Mouse (Mus musculus) hindbrain, embryonic 11.5 days (tissue): ENCODE measurements at regions not wholly inside any gene's neighbourhood (a gene's known extent, or its start where the extent isn't known, plus 50 kb on each side); places are given as distances from the start of the nearest gene placed in this dataset.

ENCODE experiments used
- ATAC-seq: fragments of 200-750 bp; cut with Nextera tagmentation; 2 replicates; pipeline ENCODE4 v1.8.0; 2017; ENCODE audit warnings: mild to moderate bottlenecking, moderate TSS enrichment, moderate library complexity; ENCODE audit not compliant: low FRiP score
- DNase-seq: peaks from one replicate; pipeline ENCODE4 v3.0.0-alpha.2; 2015; ENCODE audit warnings: low spot score
- H3K27ac ChIP-seq: fragments of 300-500 bp; sonication (generic); 2 replicates; pipeline ENCODE4 v1.5.1; 2014; ENCODE audit warnings: mild to moderate bottlenecking, low read depth, low read length
- H3K27me3 ChIP-seq: fragments of 300-500 bp; sonication (generic); 2 replicates; pipeline ENCODE4 v1.6.1; 2014; ENCODE audit warnings: mild to moderate bottlenecking, low read length, moderate library complexity, mixed read lengths; ENCODE audit not compliant: control insufficient read depth, insufficient read depth
- H3K36me3 ChIP-seq: fragments of 300-500 bp; sonication (generic); 2 replicates; pipeline ENCODE4 v1.6.1; 2014; ENCODE audit warnings: mild to moderate bottlenecking, low read length, moderate library complexity, mixed read lengths; ENCODE audit not compliant: control insufficient read depth, insufficient read depth
- H3K4me1 ChIP-seq: fragments of 300-500 bp; sonication (generic); replicated peaks from 2 replicates; pipeline ENCODE4 v1.6.1; 2014; ENCODE audit warnings: low read length, mixed read lengths; ENCODE audit not compliant: control insufficient read depth, insufficient read depth
- H3K4me2 ChIP-seq: fragments of 300-500 bp; sonication (generic); replicated peaks from 2 replicates; pipeline ENCODE4 v1.6.1; 2014; ENCODE audit warnings: mild to moderate bottlenecking, low read depth, low read length
- H3K4me3 ChIP-seq: fragments of 300-500 bp; sonication (generic); 2 replicates; pipeline ENCODE4 v1.5.1; 2014; ENCODE audit warnings: low read depth, low read length
- H3K9ac ChIP-seq: fragments of 300-500 bp; sonication (generic); 2 replicates; pipeline ENCODE4 v1.6.1; 2014; ENCODE audit warnings: low read depth, low read length
- H3K9me3 ChIP-seq: fragments of 300-500 bp; sonication (generic); 2 replicates; pipeline ENCODE4 v1.6.1; 2016; ENCODE audit warnings: low read length; ENCODE audit not compliant: control insufficient read depth
- WGBS: fragments of 180-500 bp; shearing (Covaris S2); extraction: QIAGEN DNeasy Blood & Tissue Kit; methylation state at CpG from one replicate; pipeline ENCODE4 v1.1.7; 2014; 5-methylcytosine and 5-hydroxymethylcytosine counted together

- H3K4me1 ChIP-seq = no peaks in the 10 kb centered on the region
- no peaks in the 10 kb centered on the region for H3K36me3 ChIP-seq
- no peak overlapping the region for H3K27ac ChIP-seq
- no peaks in the 10 kb centered on the region for H3K27me3 ChIP-seq
- 95% methylated on average over 8 of the region's 8 CpGs for WGBS
- no peak overlapping the region for H3K4me3 ChIP-seq
- no peak overlapping the region for H3K4me2 ChIP-seq
- H3K9me3 ChIP-seq = no peaks in the 10 kb centered on the region
- ATAC-seq (no peak), DNase-seq (no peak)
- H3K9ac ChIP-seq = no peak overlapping the region
These were observed 67.8 kb upstream of the Cpsf6 start for GRCm38 (mm10) chr10:117447626-117448025.

GRCm38 (mm10) chr10:117447206-117447605 lies 67.4 kb upstream of the Cpsf6 start:
- WGBS = 73% methylated on average over 8 of the region's 8 CpGs
- no peaks in the 10 kb centered on the region for H3K9me3 ChIP-seq
- H3K4me3 ChIP-seq = no peak overlapping the region
- no peaks in the 10 kb centered on the region for H3K4me1 ChIP-seq
- H3K27me3 ChIP-seq = no peaks in the 10 kb centered on the region
- H3K4me2 ChIP-seq = no peak overlapping the region
- no peaks in the 10 kb centered on the region for H3K36me3 ChIP-seq
- no peak overlapping the region for H3K9ac ChIP-seq
- DNase-seq = no peak
- ATAC-seq = no peak
- H3K27ac ChIP-seq = no peak overlapping the region

- no peak overlapping the region for H3K27ac ChIP-seq
- H3K36me3 ChIP-seq = no peaks in the 10 kb centered on the region
- DNase-seq (no peak), ATAC-seq (no peak)
- H3K4me3 ChIP-seq = no peak overlapping the region
- H3K27me3 ChIP-seq = no peaks in the 10 kb centered on the region
- no peak overlapping the region for H3K9ac ChIP-seq
- WGBS = 88% methylated on average over 7 of the region's 7 CpGs
- no peaks in the 10 kb centered on the region for H3K4me1 ChIP-seq
- H3K4me2 ChIP-seq = no peak overlapping the region
- H3K9me3 ChIP-seq = no peaks in the 10 kb centered on the region
These were observed 67.0 kb upstream of the Cpsf6 start for GRCm38 (mm10) chr10:117446776-117447175.

- Histone ChIP-seq H3K9me3 (no peaks in the 10 kb centered on the region), H3K36me3 (no peaks in the 10 kb centered on the region), H3K4me1 (no peaks in the 10 kb centered on the region), H3K27ac (no peak overlapping the region), H3K9ac (no peak overlapping the region), H3K27me3 (no peaks in the 10 kb centered on the region), H3K4me2 (no peak overlapping the region), H3K4me3 (no peak overlapping the region)
- ATAC-seq (no peak), DNase-seq (no peak)
- 92% methylated on average over 15 of the region's 15 CpGs for WGBS
These were observed 66.1 kb upstream of the Cpsf6 start for GRCm38 (mm10) chr10:117445801-117446490.

- DNase-seq (no peak), ATAC-seq (no peak)
- no peak overlapping the region for H3K4me2 ChIP-seq
- no peaks in the 10 kb centered on the region for H3K27me3 ChIP-seq
- H3K9me3 ChIP-seq = no peaks in the 10 kb centered on the region
- no peak overlapping the region for H3K9ac ChIP-seq
- H3K27ac ChIP-seq = no peak overlapping the region
- H3K4me3 ChIP-seq = no peak overlapping the region
- H3K36me3 ChIP-seq = no peaks in the 10 kb centered on the region
- H3K4me1 ChIP-seq = no peaks in the 10 kb centered on the region
- 62% methylated on average over 6 of the region's 6 CpGs for WGBS
These were observed 65.5 kb upstream of the Cpsf6 start for GRCm38 (mm10) chr10:117445181-117445790.

- DNase-seq (no peak), ATAC-seq (no peak)
- H3K36me3 ChIP-seq = no peaks in the 10 kb centered on the region
- H3K27me3 ChIP-seq = no peaks in the 10 kb centered on the region
- no peak overlapping the region for H3K4me2 ChIP-seq
- H3K4me1 ChIP-seq = no peaks in the 10 kb centered on the region
- H3K4me3 ChIP-seq = no peak overlapping the region
- H3K9ac ChIP-seq = no peak overlapping the region
- 85% methylated on average over 10 of the region's 10 CpGs for WGBS
- H3K27ac ChIP-seq = no peak overlapping the region
- no peaks in the 10 kb centered on the region for H3K9me3 ChIP-seq
These were observed 64.9 kb upstream of the Cpsf6 start for GRCm38 (mm10) chr10:117444761-117445160.

- DNase-seq = no peak
- no peaks in the 10 kb centered on the region for H3K27me3 ChIP-seq
- WGBS = 81% methylated on average over 4 of the region's 4 CpGs
These were observed 63.9 kb upstream of the Cpsf6 start for GRCm38 (mm10) chr10:117443426-117444350.

GRCm38 (mm10) chr10:117441979-117442803 lies 62.4 kb upstream of the Cpsf6 start:
- Histone ChIP-seq H3K9me3 (no peaks in the 10 kb centered on the region), H3K36me3 (no peaks in the 10 kb centered on the region), H3K4me3 (no peak overlapping the region), H3K4me2 (no peak overlapping the region), H3K9ac (no peak overlapping the region), H3K27me3 (no peaks in the 10 kb centered on the region), H3K4me1 (no peaks in the 10 kb centered on the region), H3K27ac (no peak overlapping the region)
- 85% methylated on average over 17 of the region's 17 CpGs for WGBS
- DNase-seq (no peak), ATAC-seq (no peak)

More at GRCm38 (mm10) chr10:117443426-117444350, 63.9 kb upstream of the Cpsf6 start:
- no peak for ATAC-seq
- Histone ChIP-seq H3K36me3 (no peaks in the 10 kb centered on the region), H3K9ac (no peak overlapping the region), H3K27ac (no peak overlapping the region), H3K9me3 (no peaks in the 10 kb centered on the region), H3K4me3 (no peak overlapping the region), H3K4me1 (no peaks in the 10 kb centered on the region), H3K4me2 (no peak overlapping the region)
